Mouse (Mus musculus) lung, postnatal 10 days (tissue): ENCODE results near the gene Cdh9.

Experiments
- DNase-seq: peaks from one replicate; pipeline ENCODE4 v3.0.0; 2021

The Cdh9 gene

GRCm38 (mm10) chr15:16728470-16729011, at the start of gene Cdh9:
Gene Cdh9 (plus strand): TSS chr15:16728756.
- no peak for DNase-seq

- DNase-seq: no peak
Measured at GRCm38 (mm10) chr15:16679096-16679495, 49.5 kb upstream of the Cdh9 start.

- DNase-seq: no peak
Measured at GRCm38 (mm10) chr15:16699821-16700220, 28.7 kb upstream of the Cdh9 start.

DNA sequence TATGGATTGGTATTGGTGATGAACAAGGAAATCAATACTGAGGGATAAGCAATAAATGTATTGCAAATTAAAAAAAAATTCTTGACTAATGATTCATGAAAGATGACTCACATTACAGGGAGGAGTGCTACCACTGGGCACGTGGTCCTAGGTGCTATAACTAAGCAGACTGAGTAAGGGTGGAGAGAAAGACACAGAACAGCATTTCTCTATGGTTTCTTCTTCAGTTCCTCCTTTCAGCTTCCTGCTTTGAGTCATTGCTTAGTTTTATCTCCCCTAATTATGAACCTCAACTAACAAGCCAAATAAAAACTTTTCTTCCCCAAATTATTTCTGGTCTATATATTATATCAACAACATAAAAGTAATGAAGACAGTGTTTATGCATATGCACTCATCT, 26.2 kb upstream of the Cdh9 start:
- DNase-seq: no peak

GRCm38 (mm10) chr15:16739088-16739487, 10.5 kb downstream of the Cdh9 start:
- DNase-seq: no peak

DNA sequence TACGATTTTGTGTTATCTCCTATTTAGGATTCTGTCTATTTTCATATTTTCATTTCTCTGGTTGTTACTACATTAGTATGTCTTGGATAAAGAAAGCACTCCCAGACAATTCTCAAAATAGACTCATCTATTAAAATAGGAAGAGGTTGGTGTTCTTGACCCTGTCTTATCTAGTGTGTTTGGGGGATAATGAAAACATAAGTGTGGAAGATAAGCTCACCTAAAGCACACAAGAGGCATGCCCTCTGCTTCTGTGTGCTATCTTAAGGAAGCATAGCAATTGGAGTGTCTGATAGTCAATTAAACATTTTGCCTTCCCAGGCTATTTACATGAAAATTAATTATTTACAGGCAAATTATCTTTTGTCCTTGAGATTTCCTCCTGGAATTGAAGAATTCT, 18.1 kb downstream of the Cdh9 start:
- DNase-seq: no peak

GRCm38 (mm10) chr15:16763252-16763651, 34.7 kb downstream of the Cdh9 start:
- DNase-seq: no peak

DNA sequence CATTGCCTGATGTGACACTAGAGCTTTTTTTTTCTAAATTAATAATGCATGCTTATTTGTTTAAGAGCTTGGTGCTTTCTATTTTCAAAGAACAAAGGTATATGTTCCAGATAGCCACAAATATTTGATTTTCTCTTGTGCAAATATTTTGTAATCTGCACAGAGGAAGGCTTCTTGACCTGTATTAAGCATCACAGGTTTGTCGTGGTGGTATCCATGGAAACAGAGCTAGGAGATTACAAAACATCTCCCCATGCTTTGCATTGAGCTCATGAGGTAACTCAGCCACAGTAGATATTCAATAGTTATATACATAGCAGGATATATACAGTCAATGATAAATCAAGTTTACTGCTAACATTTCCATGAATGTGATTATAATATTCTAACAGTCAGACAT, 56.0 kb downstream of the Cdh9 start:
- no peak for DNase-seq

- no peak for DNase-seq
Measured at GRCm38 (mm10) chr15:16792857-16793256, 64.3 kb downstream of the Cdh9 start.

- DNase-seq: no peak
Measured at GRCm38 (mm10) chr15:16801302-16801701, 72.7 kb downstream of the Cdh9 start.

GRCm38 (mm10) chr15:16810787-16811186, 82.2 kb downstream of the Cdh9 start:
- no peak for DNase-seq

- no peak for DNase-seq
Measured at GRCm38 (mm10) chr15:16814035-16814434, 85.5 kb downstream of the Cdh9 start.

DNA sequence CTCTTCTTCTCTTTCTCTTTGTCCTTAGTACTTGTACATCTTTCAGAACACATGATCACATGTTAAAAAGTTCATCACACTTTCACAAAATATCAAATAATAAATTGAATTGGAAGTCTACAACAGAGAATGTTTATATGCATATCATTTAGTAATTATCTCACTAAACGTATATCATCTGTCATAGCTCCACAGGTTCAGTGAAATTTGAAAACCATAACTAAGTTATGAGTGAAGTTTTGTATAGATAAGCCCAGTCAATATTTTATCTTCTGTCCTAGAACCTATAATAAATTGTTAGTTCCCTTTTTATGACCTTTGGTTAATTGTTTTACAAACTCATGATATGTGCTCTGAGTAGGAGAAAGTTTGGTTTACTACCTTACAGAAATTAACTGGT, 106.2 kb downstream of the Cdh9 start:
- no peak for DNase-seq

DNA sequence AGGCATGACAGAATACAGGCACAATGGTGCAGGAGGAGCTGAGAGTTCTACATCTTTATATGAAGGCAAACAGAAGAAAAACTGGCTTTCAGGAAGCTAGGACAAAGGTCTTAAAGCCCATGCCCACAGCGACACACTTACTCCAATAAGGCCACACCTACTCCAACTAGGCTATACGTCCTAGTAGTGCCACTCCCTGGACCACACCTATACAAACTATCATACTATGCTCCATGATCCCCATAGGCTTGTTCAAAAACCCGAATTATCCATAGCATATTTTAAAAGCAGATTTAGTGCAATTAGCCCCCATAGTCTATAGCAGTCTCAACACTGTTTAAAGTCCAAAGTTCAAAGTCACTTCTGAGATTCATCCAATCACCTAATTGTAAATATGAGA, 154.0 kb downstream of the Cdh9 start:
- DNase-seq: no peak

- no peak for DNase-seq
Measured at GRCm38 (mm10) chr15:16896674-16897073, 168.1 kb downstream of the Cdh9 start.
